Mouse (Mus musculus) neural tube, embryonic 14.5 days (tissue): ENCODE measurements around the gene Strn4. TPM values are rescaled to one million over a fixed set of nuclear protein-coding genes. Genes with fewer than 3 reads are reported as not detected.
A peak's percentile ranks its signal among the peaks of the same experiment; 100 is the strongest.

Source experiments
- ATAC-seq: fragments of 200-750 bp; cut with Nextera tagmentation; 2 replicates; pipeline ENCODE4 v1.8.0; 2017; ENCODE audit warnings: low read depth, mild to moderate bottlenecking, moderate TSS enrichment, moderate library complexity
- H3K27ac ChIP-seq: fragments of 300-500 bp; sonication (generic); 2 replicates; pipeline ENCODE4 v1.5.1; 2014; ENCODE audit warnings: low read depth, mild to moderate bottlenecking, control low read depth, low read length, moderate library complexity, mixed read lengths
- H3K27me3 ChIP-seq: fragments of 300-500 bp; sonication (generic); 2 replicates; pipeline ENCODE4 v1.6.1; 2014; ENCODE audit warnings: low read length; ENCODE audit not compliant: control insufficient read depth, insufficient read depth
- H3K36me3 ChIP-seq: fragments of 300-500 bp; sonication (generic); 2 replicates; pipeline ENCODE4 v1.6.1; 2014; ENCODE audit warnings: low read length, mixed read lengths; ENCODE audit not compliant: control insufficient read depth, insufficient read depth
- H3K4me1 ChIP-seq: fragments of 300-500 bp; sonication (generic); 2 replicates; pipeline ENCODE4 v1.6.1; 2014; ENCODE audit warnings: low read length; ENCODE audit not compliant: control insufficient read depth, insufficient read depth
- H3K4me2 ChIP-seq: fragments of 300-500 bp; sonication (generic); 2 replicates; pipeline ENCODE4 v1.6.1; 2014; ENCODE audit warnings: mild to moderate bottlenecking, low read depth, low read length, control low read depth
- H3K4me3 ChIP-seq: fragments of 300-500 bp; sonication (generic); 2 replicates; pipeline ENCODE4 v1.5.1; 2014; ENCODE audit warnings: low read depth, low read length, control low read depth, mixed read lengths
- H3K9ac ChIP-seq: fragments of 300-500 bp; sonication (generic); replicated peaks from 2 replicates; pipeline ENCODE4 v1.6.1; 2014; ENCODE audit warnings: low read depth, mild to moderate bottlenecking, control low read depth, low read length, mixed read lengths
- H3K9me3 ChIP-seq: fragments of 300-500 bp; sonication (generic); 2 replicates; pipeline ENCODE4 v1.6.1; 2016; ENCODE audit warnings: low read length; ENCODE audit not compliant: control insufficient read depth
- WGBS: fragments of 180-500 bp; shearing (Covaris S2); extraction: QIAGEN DNeasy Blood & Tissue Kit; methylation state at CpG from one replicate; pipeline ENCODE4 v1.1.7; 2014; 5-methylcytosine and 5-hydroxymethylcytosine counted together
- polyA plus RNA-seq: library from polyadenylated mRNA; unstranded; fragments of >200 nt; fragmentation: Nextera tagmentation; extraction: Ambion mirVana; gene quantifications from 2 replicates; pipeline ENCODE4 v1.2.1, GENCODE M21; 2014

Gene Strn4
- polyA plus RNA-seq, 1 experiment from 2014 or later, result 191 TPM

- no peak for ATAC-seq
- H3K27me3 ChIP-seq, result peaks cover 14% of the 10 kb centered on the region
- no peaks in the 10 kb centered on the region for H3K4me1 ChIP-seq
- no peak overlapping the region for H3K9ac ChIP-seq
- H3K9me3 ChIP-seq, result no peaks in the 10 kb centered on the region
- H3K4me3 ChIP-seq, result peak overlapping the region; percentile 19; the same call in 1 of the 2 replicates
- H3K27ac ChIP-seq, result no peak overlapping the region
- peaks cover 6% of the 10 kb centered on the region; the same call in 1 of the 2 replicates for H3K36me3 ChIP-seq
- whole genome bisulfite sequencing, result 10% methylated on average over 58 of the region's 95 CpGs
- H3K4me2 ChIP-seq, result peak overlapping the region; percentile 20; the same call in 1 of the 2 replicates
Measured at GRCm38 (mm10) chr7:16885271-16885776, 69.6 kb downstream of the Strn4 start.

GRCm38 (mm10) chr7:16885905-16886304 is 70.2 kb downstream of the Strn4 start:
- Histone ChIP-seq H3K9me3 (no peaks in the 10 kb centered on the region), H3K4me1 (no peaks in the 10 kb centered on the region), H3K27ac (no peak overlapping the region), H3K9ac (no peak overlapping the region), H3K4me3 (no peak overlapping the region), H3K27me3 (peaks cover 16% of the 10 kb centered on the region), H3K36me3 (peaks cover 6% of the 10 kb centered on the region; the same call in 1 of the 2 replicates), H3K4me2 (no peak overlapping the region)
- no peak for ATAC-seq
- 40% methylated on average over 58 of the region's 59 CpGs for WGBS

Other genes starting within 250 kb of the Strn4 start
- gene Arhgap35, start 200.9 kb upstream of the Strn4 start, polyA plus RNA-seq, result 35.2 and 37.4 TPM in 2 replicates
- not detected in 2 replicates for gene Ceacam15, start 140.2 kb upstream of the Strn4 start, polyA plus RNA-seq
- 0.26 and 0.33 TPM in 2 replicates for gene Ceacam9, start 94.0 kb upstream of the Strn4 start, polyA plus RNA-seq
- gene Ap2s1, start 77.5 kb upstream of the Strn4 start, polyA plus RNA-seq, result 404 and 458 TPM in 2 replicates
- gene Slc1a5, start 34.5 kb upstream of the Strn4 start, polyA plus RNA-seq, result 4.5 and 4.6 TPM in 2 replicates
- gene Fkrp, start 843 bp downstream of the Strn4 start, polyA plus RNA-seq, result 44.5 and 51.5 TPM in 2 replicates
- gene Prkd2, start 27.0 kb downstream of the Strn4 start, polyA plus RNA-seq, result 4.5 and 7.4 TPM in 2 replicates
- 5.8 and 6.1 TPM in 2 replicates for gene Dact3, start 59.4 kb downstream of the Strn4 start, polyA plus RNA-seq
- 0.39 and 9.8 TPM in 2 replicates for gene Gng8, start 75.9 kb downstream of the Strn4 start, polyA plus RNA-seq
- gene Ptgir, start 90.6 kb downstream of the Strn4 start, polyA plus RNA-seq, result 1.2 TPM in 1 of 2 replicates, not detected in the other
- 412 and 503 TPM in 2 replicates for gene Calm3, start 108.2 kb downstream of the Strn4 start, polyA plus RNA-seq
- 68.1 and 92.1 TPM in 2 replicates for gene Pnmal2, start 128.8 kb downstream of the Strn4 start, polyA plus RNA-seq
- gene Pnmal1, start 143.8 kb downstream of the Strn4 start, polyA plus RNA-seq, result 60.1 and 60.7 TPM in 2 replicates
- gene Gm42372, start 167.2 kb downstream of the Strn4 start, polyA plus RNA-seq, result 7.4 and 10.1 TPM in 2 replicates
- gene Ccdc8, start 176.8 kb downstream of the Strn4 start, polyA plus RNA-seq, result 2.3 and 5.6 TPM in 2 replicates
- gene Ppp5c, start 212.0 kb downstream of the Strn4 start, polyA plus RNA-seq, result 121 TPM in 2 replicates
- gene Hif3a, start 246.5 kb downstream of the Strn4 start, polyA plus RNA-seq, result 2.7 and 4.4 TPM in 2 replicates